ENCODE assay signal across 12 mouse cellular contexts in the genomic region with DNA sequence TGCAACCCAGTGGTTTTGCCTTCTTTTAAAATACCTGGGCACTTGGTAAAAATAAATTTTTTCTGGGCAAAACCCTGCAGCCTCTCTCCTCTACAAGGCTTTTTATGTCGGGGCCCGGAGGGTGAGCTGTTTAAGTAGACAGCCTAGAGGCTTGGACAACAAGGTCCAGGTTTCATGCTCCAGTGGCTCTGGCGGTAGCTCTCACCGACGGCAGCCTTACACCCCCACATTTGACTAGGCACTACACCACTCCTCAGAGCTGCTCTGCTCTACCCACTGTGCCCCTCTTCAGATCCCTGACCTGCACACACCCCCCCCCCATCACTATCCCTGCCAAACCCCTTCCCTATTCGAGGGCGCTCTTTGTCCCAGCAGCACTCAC.
"Had no signal": no experiment of that assay in that cellular context is flagged by ENCODE, and none has a peak within 500 bp of the region (broad histone marks: within the 10 kb centered on the region; RNA-seq: fewer than 3 reads in every experiment).

No protein-coding gene starts in this region.

- H3K4me3 ChIP-seq: left cerebral cortex, adult 2 months; limb, embryonic 10.5 days; liver, embryonic 15.5 days had no signal

- H3K9me3 ChIP-seq: limb, embryonic 10.5 days; liver, embryonic 15.5 days had no signal

- H3K4me1 ChIP-seq: liver, embryonic 15.5 days had no signal

- H3K36me3 ChIP-seq: limb, embryonic 10.5 days; liver, embryonic 15.5 days had no signal

- H3K9ac ChIP-seq: liver, embryonic 15.5 days had no signal

- H3K27ac ChIP-seq: left cerebral cortex, adult 2 months; liver, embryonic 15.5 days; stomach, postnatal 0 days had no signal

- ATAC-seq: intestine, postnatal 0 days; lung, postnatal 0 days had no signal

- H3K27me3 ChIP-seq: liver, embryonic 15.5 days had no signal

- DNase-seq: kidney, adult 9 months; kidney, postnatal 14 days; lung, adult 2 months; lung, postnatal 36 days; thymus, postnatal 4 days had no signal

- H3K4me2 ChIP-seq: liver, embryonic 11.5 days; liver, embryonic 15.5 days had no signal
